Mouse (Mus musculus) thymus, adult 18-20 months (tissue): ENCODE data around the gene Polr2i.
A peak's percentile ranks its signal among the peaks of the same experiment; 100 is the strongest.
"Not testable (repeated sequence)": the region's sequence is repeated elsewhere in the genome, so short reads cannot be mapped to it uniquely, and the experiment has no call there.

Source experiments
- DNase-seq, 2 experiments: peaks; one replicate each; pipeline ENCODE4 v3.0.0; 2022; ENCODE audit warnings: mixed read lengths in 2 of 2

The Polr2i gene

DNA sequence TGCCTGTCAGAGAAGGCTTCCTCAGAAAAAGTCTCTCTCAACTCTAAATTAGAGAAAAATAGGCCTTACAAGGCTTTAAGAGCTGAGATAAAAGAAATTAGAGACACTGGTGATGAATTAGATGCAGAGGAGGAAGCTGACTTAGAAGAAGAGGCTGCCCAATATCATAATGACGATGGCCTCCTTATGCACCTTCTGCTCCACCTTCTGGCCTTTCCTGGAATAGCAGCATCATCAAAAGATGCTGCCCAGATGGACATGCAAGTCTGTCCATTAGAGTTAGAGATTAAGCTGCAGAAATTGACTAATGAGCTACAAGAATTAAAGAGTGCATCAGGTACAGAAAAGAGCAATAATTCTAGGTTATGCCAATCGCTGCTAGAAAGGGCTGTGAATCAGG lies 26.4 kb upstream of the Polr2i start:
- no peak for DNase-seq

GRCm38 (mm10) chr7:30206364-30206763 lies 25.4 kb upstream of the Polr2i start:
- not testable (repeated sequence) for DNase-seq

- no peak for DNase-seq
These were observed 20.7 kb upstream of the Polr2i start for GRCm38 (mm10) chr7:30211025-30211424.

DNA sequence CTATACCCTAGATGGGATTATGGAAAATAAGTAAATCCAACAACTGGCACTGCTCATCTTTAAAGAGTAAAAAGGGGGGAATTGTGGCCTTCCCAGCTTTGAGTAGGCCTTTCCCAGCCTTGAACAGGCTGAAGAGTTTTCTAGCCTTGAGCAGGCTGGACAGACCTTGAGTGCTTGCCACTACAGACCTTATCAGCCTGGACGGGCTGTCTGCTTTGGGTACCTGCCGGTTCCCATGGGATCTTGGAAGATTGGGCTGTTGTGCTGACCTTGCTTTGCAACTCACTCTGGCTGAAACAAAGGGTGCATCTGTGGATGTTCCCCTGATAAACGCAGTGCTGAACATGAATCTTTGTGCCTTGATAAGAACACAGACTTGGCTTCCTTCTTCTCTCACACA lies 17.9 kb upstream of the Polr2i start:
- DNase-seq = no peak

GRCm38 (mm10) chr7:30215875-30216274 lies 15.9 kb upstream of the Polr2i start:
- no peak for DNase-seq

DNA sequence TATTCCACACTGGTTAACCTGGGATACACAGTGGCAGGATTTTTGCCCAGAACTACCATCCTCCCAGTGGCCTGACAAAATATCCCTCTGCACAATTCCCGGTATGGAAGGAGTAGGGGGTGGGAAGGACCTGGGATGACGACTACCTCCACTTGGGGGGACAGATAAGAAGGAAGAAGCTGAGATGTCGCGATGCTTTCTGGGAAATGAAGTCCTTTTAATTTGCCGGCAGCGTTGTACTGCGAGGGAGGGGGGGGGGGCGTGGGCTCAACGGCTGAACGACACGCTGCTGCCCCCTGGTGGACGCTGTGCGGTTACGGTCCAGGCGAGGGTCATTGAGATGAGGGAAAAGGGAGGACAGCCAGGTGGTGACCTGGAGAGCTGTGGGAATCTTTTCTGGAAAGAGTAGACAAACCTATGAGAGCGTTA lies 15.0 kb upstream of the Polr2i start:
- no peak for DNase-seq

DNA sequence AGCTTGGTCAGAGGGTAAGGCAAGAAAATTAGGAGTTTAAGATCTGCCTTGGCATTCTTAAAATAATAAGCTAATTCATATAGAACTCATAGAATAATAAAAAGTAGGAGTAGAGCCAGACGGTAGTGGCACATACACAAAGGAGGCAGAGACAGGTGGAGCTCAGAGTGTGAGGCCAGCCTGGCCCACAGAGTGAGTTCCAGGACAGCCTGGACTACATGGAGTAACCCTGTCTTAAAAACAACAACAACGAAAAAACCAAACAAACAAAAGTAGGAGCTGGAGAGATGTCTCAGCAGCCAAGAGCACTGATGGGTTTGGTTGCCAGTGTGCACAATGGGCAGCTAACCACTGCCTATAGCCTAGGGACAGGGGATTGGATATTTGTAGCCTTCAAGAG lies 14.5 kb upstream of the Polr2i start:
- no peak for DNase-seq

GRCm38 (mm10) chr7:30219293-30220007 lies 12.3 kb upstream of the Polr2i start:
- DNase-seq = peak in 1 of 2 experiments; percentile 43

GRCm38 (mm10) chr7:30220008-30220356 lies 11.8 kb upstream of the Polr2i start:
- no peak for DNase-seq

GRCm38 (mm10) chr7:30221433-30221832 lies 10.3 kb upstream of the Polr2i start:
- no peak for DNase-seq

DNA sequence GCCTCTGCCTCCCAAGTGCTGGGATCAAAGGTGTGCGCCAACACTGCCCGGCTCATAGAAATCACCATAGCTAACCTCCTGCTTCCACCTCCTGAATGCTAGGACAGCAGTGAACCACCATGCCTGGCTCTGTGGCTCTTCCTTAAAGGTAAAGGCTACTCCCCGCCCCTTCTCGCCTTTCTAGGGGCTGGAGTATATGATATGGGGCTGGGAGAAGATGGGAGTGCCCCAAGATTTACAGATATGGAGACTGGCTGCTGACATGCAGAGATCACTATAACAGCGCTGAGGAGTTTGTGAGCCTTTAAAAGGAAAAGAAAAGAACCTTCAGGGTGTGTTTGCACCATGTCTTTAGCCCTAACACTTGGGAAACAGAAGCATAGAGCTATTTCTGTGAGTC lies 9.5 kb upstream of the Polr2i start:
- DNase-seq = no peak

GRCm38 (mm10) chr7:30224206-30224605 lies 7.5 kb upstream of the Polr2i start:
- no peak for DNase-seq

DNA sequence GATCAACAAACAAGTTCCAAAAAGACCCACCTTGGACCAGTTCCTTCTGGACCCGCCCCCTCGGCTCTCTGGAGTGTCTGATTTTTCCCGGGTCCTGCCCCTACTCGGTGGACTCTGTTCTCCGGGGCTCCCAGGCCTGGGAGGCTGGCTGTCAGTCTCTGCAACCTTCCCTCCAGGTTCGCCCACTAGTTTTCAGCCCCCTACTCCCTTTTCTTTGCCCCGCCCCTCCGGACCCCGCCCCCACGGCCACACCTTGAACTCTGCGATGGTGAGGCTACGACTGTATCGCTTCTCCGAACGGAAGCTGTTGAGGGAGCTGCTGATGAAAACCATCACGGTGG lies 450 bp upstream of the Polr2i start:
- DNase-seq = no peak

- DNase-seq = peak in 1 of 2 experiments; percentile 50
These were observed 942 bp downstream of the Polr2i start for GRCm38 (mm10) chr7:30232631-30233148.

DNA sequence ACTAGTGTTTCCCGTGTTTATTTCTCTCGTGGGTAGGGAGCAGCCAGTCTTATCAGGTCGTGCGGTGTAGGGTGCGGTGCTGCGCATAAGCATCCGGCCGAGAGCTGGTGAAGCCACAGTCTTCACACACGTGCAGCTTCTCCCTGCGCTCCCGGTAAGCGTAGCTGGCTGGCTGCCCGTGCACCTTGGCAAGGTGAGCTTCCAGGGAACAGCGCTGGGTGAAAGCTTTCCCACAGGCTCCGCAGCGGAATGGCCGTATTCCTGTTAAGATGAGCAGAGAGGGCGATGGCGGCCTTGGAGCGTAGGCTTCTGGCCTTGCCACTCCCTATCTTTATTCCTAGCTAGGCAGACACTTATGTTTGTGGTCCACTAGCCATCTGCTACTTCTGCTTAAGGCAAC lies 1.6 kb downstream of the Polr2i start:
- no peak for DNase-seq

DNA sequence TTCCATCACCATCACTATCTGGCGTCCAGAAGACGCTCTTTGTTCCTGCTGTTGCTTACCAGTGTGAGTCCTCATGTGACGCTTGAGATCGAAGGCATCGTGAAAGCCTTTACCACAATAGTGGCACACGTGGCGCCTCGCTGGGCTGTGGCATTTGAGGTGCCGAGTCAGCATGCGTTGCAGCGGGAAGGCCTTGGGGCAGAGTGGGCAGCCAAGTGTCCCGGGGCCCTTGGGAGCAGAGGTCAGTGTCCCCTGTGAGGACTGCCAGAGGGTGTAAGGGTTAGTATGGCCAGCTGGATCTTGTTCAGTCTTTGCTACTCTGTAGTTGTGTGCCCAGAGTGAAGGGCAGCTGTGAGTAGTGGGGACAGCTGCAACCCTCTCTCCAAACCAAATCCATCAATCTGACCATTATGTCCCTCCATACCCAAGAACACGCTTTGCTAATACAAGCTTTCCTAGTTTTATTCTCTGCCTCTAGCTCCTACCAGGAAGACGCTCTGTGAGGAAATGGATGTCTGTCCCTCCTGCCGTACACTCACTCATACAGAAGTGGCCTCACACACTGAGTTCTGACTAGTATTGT lies 2.6 kb downstream of the Polr2i start:
- DNase-seq = no peak

GRCm38 (mm10) chr7:30235091-30235490 lies 3.3 kb downstream of the Polr2i start:
- no peak for DNase-seq

GRCm38 (mm10) chr7:30235625-30236024 lies 3.9 kb downstream of the Polr2i start, which contains the start of gene Ovol3:
Ovol3 (minus strand) TSS chr7:30235725.
- DNase-seq = no peak

DNA sequence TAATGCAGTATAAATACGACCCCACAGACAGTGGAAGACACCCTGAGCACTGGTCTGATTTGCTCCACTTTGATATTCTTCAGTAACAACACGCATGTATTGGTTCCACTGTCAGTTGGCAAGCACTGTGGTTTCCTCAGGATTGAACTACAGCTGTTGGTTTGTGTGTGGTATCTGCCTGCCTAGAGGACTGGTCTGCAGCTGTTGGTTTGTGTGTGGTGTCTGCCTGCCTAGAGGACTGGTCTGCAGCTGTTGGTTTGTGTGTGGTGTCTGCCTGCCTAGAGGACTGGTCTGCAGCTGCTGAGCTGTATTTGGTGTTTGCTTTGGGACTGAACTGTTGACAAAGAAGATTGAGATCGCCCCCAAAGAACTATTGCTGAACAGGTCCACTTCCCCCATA lies 5.6 kb downstream of the Polr2i start:
- not testable (repeated sequence) for DNase-seq

DNA sequence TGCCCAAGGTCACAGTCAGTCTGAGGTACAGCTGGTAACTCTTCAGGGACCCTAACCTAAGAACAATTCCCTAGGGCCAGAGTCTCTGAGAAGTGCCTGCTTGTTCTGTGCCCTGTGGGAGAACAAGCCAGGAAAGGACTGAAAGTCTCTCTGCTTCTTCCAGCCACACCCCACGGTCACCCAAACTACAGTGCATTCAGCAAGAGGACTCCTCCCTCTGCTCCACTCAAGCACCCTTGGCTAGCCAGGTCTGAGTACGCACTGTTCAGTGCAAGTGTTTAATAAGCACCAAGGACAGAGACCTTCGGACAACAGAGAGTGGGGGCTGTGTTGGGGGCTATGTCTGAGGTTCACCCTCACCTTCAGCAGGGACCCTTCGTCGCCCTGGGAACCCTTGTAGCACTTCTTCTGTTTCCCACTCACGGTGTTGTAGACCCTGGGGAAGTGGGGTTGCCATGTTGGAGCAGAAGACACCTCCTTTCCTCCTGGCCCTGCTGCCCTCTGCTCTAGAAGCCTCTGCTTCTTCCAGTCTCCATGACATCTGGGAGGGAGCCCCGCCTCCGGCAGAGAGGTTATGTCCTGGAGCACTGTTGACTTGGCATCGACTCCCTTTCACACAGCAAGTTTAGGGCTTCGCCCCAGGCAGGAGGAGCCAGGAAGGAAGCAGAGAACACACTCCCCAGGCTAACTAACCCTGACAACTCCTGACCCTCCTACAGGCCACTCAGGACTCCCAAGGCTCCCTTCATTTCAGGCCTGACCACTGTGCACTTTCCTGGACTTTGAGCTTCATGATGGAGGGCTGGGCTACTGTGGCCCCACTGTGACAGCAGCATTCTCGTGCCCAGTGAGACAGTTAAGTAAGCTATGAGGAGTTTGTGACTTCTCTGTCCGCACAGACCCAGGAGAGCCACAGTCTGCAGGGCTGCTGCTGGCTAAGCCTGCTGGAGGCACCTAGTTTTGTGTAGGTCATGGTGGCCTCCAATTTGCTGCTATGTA lies 20.5 kb downstream of the Polr2i start:
- DNase-seq = no peak

DNA sequence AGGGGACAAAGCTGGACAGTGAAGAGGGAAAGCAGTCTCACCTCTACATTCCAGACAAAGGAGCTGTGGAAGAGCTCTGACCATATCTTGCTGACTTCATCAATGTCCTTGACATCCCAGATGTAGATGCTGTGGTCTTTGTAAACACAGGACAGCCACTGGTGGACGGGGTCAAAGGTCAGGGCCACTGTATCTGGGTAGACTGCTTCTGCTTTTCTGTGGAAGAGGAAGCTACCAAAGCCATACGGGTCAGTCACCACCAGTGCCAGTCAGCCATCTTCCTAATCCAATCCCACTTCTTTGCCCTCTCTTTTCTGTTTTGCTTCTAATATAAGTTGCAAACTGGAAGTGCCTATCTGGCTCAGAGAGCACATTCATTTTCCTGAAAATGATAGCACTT lies 33.3 kb downstream of the Polr2i start:
- no peak for DNase-seq

DNA sequence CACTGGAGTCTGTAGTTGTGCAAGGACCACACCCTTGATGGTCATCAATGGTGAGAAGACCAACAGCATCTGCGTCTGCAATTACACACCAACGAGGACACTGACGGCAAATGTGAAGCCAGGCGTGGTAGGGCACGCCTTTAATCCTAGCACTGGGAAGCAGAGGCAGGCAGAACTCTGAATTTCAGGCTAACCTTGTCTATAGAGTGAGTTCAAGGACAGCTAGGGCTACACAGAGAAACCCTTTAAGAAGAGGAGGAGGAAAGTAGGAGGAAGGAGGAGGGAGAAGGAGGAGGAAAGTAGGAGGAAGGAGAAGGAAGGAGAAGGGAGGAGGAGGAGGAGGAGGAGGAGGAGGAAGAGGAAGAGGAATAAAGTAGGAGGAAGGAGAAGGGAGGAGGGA lies 33.8 kb downstream of the Polr2i start:
- no peak for DNase-seq

- no peak for DNase-seq
These were observed 34.2 kb downstream of the Polr2i start for GRCm38 (mm10) chr7:30265935-30266334.
